Mouse (Mus musculus): ENCODE results near the gene Ip6k3. TPM values are rescaled to one million over a fixed set of nuclear protein-coding genes. Genes with fewer than 3 reads are reported as not detected.

Gene Ip6k3
- polyA plus RNA-seq, 1 experiment from 2014 or later, result 0.22 TPM

DNA sequence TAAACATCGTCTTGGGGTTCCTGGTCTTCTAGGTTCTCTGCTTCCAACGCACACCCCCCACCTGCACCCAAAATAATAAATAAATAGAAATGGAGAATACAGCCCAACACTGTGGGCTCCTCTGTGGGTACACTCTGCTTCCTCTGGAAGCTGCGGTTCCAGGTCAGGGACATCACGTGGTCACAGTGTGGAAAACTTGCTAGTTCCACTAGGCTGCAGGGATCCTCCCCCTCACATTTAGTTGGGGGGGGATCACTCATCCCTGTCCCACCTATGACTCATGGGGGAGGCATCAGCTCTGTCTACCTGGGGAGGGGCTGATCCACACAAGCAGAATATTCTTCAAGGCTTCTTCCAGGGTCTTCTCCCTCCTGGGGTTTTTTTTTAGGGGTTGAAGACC is 23.4 kb downstream of the Ip6k3 start:
- Histone ChIP-seq H3K9me3 (no peaks in the 10 kb centered on the region), H3K27me3 (no peaks in the 10 kb centered on the region), H3K36me3 (no peaks in the 10 kb centered on the region), H3K27ac (no peak overlapping the region), H3K9ac (replicated peaks) (no peak overlapping the region), H3K4me2 (replicated peaks) (no peak overlapping the region), H3K4me1 (replicated peaks) (peaks cover 65% of the 10 kb centered on the region), H3K4me3 (replicated peaks) (no peak overlapping the region)
- 86% methylated on average over 4 of the region's 4 CpGs for WGBS
- ATAC-seq, result no peak

GRCm38 (mm10) chr17:27141971-27142450 is 25.6 kb downstream of the Ip6k3 start:
- H3K9ac ChIP-seq (replicated peaks), result no peak overlapping the region
- H3K27me3 ChIP-seq, result no peaks in the 10 kb centered on the region
- no peak overlapping the region for H3K27ac ChIP-seq
- no peak overlapping the region for H3K4me3 ChIP-seq (replicated peaks)
- no peak for ATAC-seq
- H3K4me1 ChIP-seq (replicated peaks), result peaks cover 66% of the 10 kb centered on the region
- no peaks in the 10 kb centered on the region for H3K36me3 ChIP-seq
- 59% methylated on average over 10 of the region's 10 CpGs for WGBS
- no peak overlapping the region for H3K4me2 ChIP-seq (replicated peaks)
- H3K9me3 ChIP-seq, result no peaks in the 10 kb centered on the region

DNA sequence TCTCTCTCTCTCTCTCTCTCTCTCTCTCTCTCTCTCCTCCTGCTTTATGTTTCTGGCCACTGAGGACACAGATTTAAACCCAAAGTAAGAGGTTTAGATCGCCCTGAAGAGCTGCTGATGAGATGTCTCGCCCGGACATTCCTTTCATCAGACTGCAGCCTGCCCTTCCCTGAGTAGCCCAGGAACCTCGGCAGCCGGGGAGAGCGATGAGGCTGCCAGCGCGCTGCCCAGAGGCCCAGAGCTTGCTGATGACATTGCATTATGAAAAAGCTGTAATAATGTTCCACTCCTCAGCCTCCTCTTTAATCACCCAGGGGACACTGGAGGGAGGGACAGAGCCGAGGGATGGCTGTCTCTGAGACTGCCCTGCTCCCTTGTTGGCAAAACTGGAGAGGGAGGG is 27.3 kb downstream of the Ip6k3 start:
- H3K27ac ChIP-seq, result peak overlapping the region; percentile 72
- no peaks in the 10 kb centered on the region for H3K9me3 ChIP-seq
- H3K4me1 ChIP-seq (replicated peaks), result peaks cover 56% of the 10 kb centered on the region
- no peak overlapping the region for H3K4me3 ChIP-seq (replicated peaks)
- H3K27me3 ChIP-seq, result 0 out of 2 replicates have a peak, but pooled peaks cover 2% of the 10 kb centered on the region
- H3K4me2 ChIP-seq (replicated peaks), result no peak overlapping the region
- peak overlapping the region; percentile 34 for H3K9ac ChIP-seq (replicated peaks)
- no peaks in the 10 kb centered on the region for H3K36me3 ChIP-seq
- 41% methylated on average over 9 of the region's 9 CpGs for WGBS
- ATAC-seq, result 0 out of 2 replicates have a peak, but pooled peaks have one; percentile 12

GRCm38 (mm10) chr17:27139304-27139703 is 28.3 kb downstream of the Ip6k3 start:
- H3K4me3 ChIP-seq (replicated peaks), result no peak overlapping the region
- H3K9ac ChIP-seq (replicated peaks), result no peak overlapping the region
- no peaks in the 10 kb centered on the region for H3K36me3 ChIP-seq
- no peaks in the 10 kb centered on the region for H3K9me3 ChIP-seq
- H3K4me1 ChIP-seq (replicated peaks), result peaks cover 52% of the 10 kb centered on the region
- 0 out of 2 replicates have a peak, but pooled peaks cover 7% of the 10 kb centered on the region for H3K27me3 ChIP-seq
- peak overlapping the region; percentile 72 for H3K27ac ChIP-seq
- no peak for ATAC-seq
- WGBS, result 45% methylated on average over 6 of the region's 7 CpGs
- no peak overlapping the region for H3K4me2 ChIP-seq (replicated peaks)

- H3K27ac ChIP-seq, result no peak overlapping the region
- H3K9ac ChIP-seq (replicated peaks), result no peak overlapping the region
- no peaks in the 10 kb centered on the region for H3K36me3 ChIP-seq
- H3K4me3 ChIP-seq (replicated peaks), result no peak overlapping the region
- ATAC-seq, result no peak
- no peaks in the 10 kb centered on the region for H3K9me3 ChIP-seq
- WGBS, result 75% methylated on average over 9 of the region's 9 CpGs
- H3K4me1 ChIP-seq (replicated peaks), result peaks cover 48% of the 10 kb centered on the region
- H3K4me2 ChIP-seq (replicated peaks), result no peak overlapping the region
- 0 out of 2 replicates have a peak, but pooled peaks cover 7% of the 10 kb centered on the region for H3K27me3 ChIP-seq
Measured at GRCm38 (mm10) chr17:27138396-27138795, 29.2 kb downstream of the Ip6k3 start.

DNA sequence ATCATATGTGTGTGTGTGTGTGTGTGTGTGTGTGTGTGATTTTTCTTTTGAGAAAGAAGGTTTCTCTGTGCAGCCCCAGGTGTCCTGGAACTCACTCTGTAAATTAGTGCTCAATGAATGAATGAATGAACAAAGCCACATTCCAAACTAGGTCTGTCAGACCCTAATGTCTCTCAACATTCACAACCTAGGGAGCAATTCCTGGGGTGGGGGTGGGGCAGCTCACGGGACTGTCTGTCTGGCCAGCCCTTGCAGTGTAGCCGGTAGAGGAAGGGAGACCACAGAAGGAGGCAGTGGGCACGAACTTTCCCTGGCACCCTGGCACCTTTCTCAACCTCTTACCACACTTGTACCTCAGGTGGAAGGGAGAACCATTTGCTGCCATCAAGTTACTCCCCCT is 32.9 kb downstream of the Ip6k3 start:
- Histone ChIP-seq H3K4me3 (replicated peaks) (no peak overlapping the region), H3K4me1 (replicated peaks) (peaks cover 60% of the 10 kb centered on the region), H3K4me2 (replicated peaks) (no peak overlapping the region), H3K36me3 (peaks cover 4% of the 10 kb centered on the region; the same call in 1 of the 2 replicates), H3K27ac (no peak overlapping the region), H3K27me3 (0 out of 2 replicates have a peak, but pooled peaks cover 9% of the 10 kb centered on the region), H3K9ac (replicated peaks) (no peak overlapping the region), H3K9me3 (no peaks in the 10 kb centered on the region)
- no peak for ATAC-seq
- 37% methylated on average over 3 of the region's 3 CpGs for WGBS

- H3K9ac ChIP-seq (replicated peaks), result peak overlapping the region; percentile 77; the same call in 1 of the 2 replicates
- peak overlapping the region; percentile 54 for H3K4me2 ChIP-seq (replicated peaks)
- peaks cover 60% of the 10 kb centered on the region for H3K4me1 ChIP-seq (replicated peaks)
- H3K4me3 ChIP-seq (replicated peaks), result peak overlapping the region; percentile 66
- H3K27me3 ChIP-seq, result 0 out of 2 replicates have a peak, but pooled peaks cover 9% of the 10 kb centered on the region
- H3K27ac ChIP-seq, result peak overlapping the region; percentile 82; the same call in 1 of the 2 replicates
- H3K36me3 ChIP-seq, result peaks cover 4% of the 10 kb centered on the region; the same call in 1 of the 2 replicates
- WGBS, result 29% methylated on average over 8 of the region's 9 CpGs
- no peaks in the 10 kb centered on the region for H3K9me3 ChIP-seq
- ATAC-seq, result peak; percentile 41
Measured at GRCm38 (mm10) chr17:27134187-27134586, 33.4 kb downstream of the Ip6k3 start.

DNA sequence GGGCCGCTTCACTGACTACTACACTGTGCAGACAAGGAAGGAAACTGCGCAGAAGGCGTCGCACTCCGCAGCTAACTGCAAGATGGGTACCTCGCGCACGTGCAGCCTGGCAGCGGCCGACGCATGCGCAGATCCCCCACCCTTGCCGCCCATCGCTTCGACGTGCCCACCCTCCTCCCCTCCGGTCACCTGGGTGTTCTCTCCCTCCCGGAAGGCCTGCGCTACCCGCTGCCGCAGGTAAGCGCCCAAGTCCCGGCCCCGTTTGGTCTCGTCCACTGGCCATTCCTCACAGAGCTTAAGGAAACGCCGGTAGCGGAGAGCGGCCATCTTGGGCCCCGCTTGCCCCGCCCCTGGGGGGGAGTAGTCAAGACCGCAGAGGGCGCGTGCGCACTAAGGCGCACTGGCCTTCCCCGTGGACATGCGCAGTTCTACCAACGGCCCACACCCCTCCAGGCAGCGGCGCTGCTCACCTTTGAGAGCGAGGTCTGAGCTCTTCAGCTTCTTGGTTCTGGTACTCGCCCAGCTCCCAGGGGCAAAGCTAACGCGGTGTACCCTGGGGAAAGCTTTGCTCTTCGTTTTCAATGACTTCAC is 33.9 kb downstream of the Ip6k3 start, which contains the start of gene Uqcc2:
Gene Uqcc2, minus strand, starts transcription at position 366 of the 591 bp plus-strand sequence.
- under 1% methylated on average over 46 of the region's 46 CpGs for WGBS
- H3K9ac ChIP-seq (replicated peaks), result peak within 1 kb of the TSS; percentile 77
- peak within 1 kb of the TSS; percentile 82 for H3K27ac ChIP-seq
- peak within 1 kb of the TSS; percentile 54 for H3K4me2 ChIP-seq (replicated peaks)
- peaks cover 59% of the 10 kb centered on the region for H3K4me1 ChIP-seq (replicated peaks)
- H3K36me3 ChIP-seq, result peaks cover 4% of the 10 kb centered on the region; the same call in 1 of the 2 replicates
- peak within 1 kb of the TSS; percentile 66 for H3K4me3 ChIP-seq (replicated peaks)
- no peaks in the 10 kb centered on the region for H3K9me3 ChIP-seq
- peak; percentile 92 for ATAC-seq
- H3K27me3 ChIP-seq, result 0 out of 2 replicates have a peak, but pooled peaks cover 9% of the 10 kb centered on the region

DNA sequence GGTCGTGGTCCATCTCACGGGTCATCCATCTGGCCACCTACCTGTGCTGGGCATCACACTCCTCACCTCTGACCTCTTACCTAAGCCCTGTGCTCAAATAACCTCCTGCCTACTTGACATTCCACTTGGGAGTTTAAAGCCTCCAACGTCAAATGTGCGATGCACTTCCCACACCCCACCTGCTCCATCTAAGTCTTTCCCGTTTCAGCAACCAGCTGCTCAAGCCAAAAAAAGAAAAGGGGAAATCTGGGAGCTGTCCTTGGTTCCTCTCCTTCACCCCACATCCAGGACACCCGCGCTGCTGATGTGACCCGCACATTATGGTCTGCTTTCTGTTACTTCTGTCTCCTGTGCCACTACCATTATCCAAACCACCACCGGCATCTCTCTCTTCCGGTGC is 35.4 kb downstream of the Ip6k3 start:
- Histone ChIP-seq H3K4me1 (replicated peaks) (peaks cover 67% of the 10 kb centered on the region), H3K27ac (no peak overlapping the region), H3K4me2 (replicated peaks) (no peak overlapping the region), H3K9ac (replicated peaks) (no peak overlapping the region; the same call in 1 of the 2 replicates), H3K4me3 (replicated peaks) (no peak overlapping the region), H3K9me3 (no peaks in the 10 kb centered on the region), H3K27me3 (0 out of 2 replicates have a peak, but pooled peaks cover 9% of the 10 kb centered on the region), H3K36me3 (peaks cover 4% of the 10 kb centered on the region; the same call in 1 of the 2 replicates)
- no peak for ATAC-seq
- WGBS, result 90% methylated on average over 10 of the region's 10 CpGs

DNA sequence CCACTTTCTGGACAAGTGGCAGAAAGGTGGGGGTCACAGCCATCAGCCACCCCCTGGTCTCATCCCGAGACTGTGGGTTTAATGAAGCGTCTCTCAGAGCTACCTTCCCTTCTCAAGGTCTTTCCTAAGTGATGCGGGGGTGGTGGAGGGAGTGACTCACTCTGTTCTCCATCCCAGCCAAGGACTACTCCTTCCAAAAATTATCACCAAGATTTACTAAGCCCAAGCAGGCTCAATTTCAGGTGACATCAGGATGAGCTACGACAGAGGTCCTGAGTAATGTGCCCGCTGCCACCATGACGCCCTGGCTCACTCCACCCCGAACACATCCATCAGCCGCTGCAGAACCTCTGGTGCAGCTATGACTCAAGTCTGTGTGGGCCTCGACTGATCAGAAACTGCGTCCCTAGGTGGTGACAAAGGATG is 36.3 kb downstream of the Ip6k3 start:
- no peak overlapping the region for H3K4me2 ChIP-seq (replicated peaks)
- 85% methylated on average over 10 of the region's 10 CpGs for WGBS
- H3K27ac ChIP-seq, result no peak overlapping the region
- peaks cover 77% of the 10 kb centered on the region for H3K4me1 ChIP-seq (replicated peaks)
- H3K36me3 ChIP-seq, result peaks cover 4% of the 10 kb centered on the region; the same call in 1 of the 2 replicates
- H3K27me3 ChIP-seq, result 0 out of 2 replicates have a peak, but pooled peaks cover 9% of the 10 kb centered on the region
- no peak overlapping the region for H3K4me3 ChIP-seq (replicated peaks)
- H3K9ac ChIP-seq (replicated peaks), result peak overlapping the region; percentile 42; the same call in 1 of the 2 replicates
- no peak for ATAC-seq
- H3K9me3 ChIP-seq, result no peaks in the 10 kb centered on the region

DNA sequence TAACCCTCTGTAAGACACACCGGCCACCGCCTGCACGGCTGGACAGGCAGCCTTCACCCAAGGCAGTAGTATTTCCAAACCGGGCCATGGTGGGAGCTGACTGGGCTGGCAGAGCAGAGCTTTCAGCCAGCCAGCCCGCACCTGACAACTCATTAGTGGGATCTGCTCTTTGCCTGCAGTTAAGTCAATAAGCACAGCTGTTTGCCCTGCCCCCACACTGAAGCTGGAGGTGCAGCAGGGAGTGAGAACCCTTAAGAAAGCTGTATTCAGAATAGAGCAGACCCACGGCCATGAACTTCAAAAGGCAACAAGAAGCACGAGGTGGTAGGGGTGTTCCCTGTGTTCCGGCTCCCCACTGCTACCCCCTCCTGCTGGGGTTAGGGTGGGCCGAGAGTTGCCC is 37.3 kb downstream of the Ip6k3 start:
- no peak for ATAC-seq
- Histone ChIP-seq H3K4me3 (replicated peaks) (no peak overlapping the region), H3K4me1 (replicated peaks) (peaks cover 85% of the 10 kb centered on the region), H3K27ac (peak overlapping the region; percentile 65), H3K9ac (replicated peaks) (peak overlapping the region; percentile 42; the same call in 1 of the 2 replicates), H3K27me3 (0 out of 2 replicates have a peak, but pooled peaks cover 7% of the 10 kb centered on the region), H3K9me3 (no peaks in the 10 kb centered on the region), H3K36me3 (peaks cover 4% of the 10 kb centered on the region; the same call in 1 of the 2 replicates), H3K4me2 (replicated peaks) (0 out of 2 replicates have a peak overlapping the region, but pooled peaks have one; percentile 2)
- WGBS, result 49% methylated on average over 9 of the region's 9 CpGs

DNA sequence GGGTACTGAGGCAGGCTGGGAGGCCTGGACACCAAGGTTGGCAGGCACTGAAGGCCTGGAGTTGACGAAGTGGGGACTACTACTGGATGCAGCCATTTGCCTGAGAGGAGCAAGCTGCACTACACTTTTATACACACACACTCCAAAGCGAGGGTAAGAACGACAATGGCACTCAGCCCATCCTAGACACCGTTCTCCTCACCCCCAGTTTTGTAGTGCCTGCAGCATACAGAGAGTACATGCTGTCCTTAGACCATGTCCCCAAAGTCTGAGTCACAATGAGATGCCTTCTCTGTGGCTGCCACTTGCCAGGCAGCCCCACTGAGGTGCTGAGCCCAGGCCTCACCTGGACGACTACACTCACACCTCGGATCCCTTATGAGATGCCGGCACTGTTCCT is 37.8 kb downstream of the Ip6k3 start:
- 86% methylated on average over 7 of the region's 7 CpGs for whole genome bisulfite sequencing
- peak overlapping the region; percentile 65 for H3K27ac ChIP-seq

More for the DNA sequence above, 37.8 kb downstream of the Ip6k3 start:
- H3K9me3 ChIP-seq, result no peaks in the 10 kb centered on the region
- H3K4me1 ChIP-seq (replicated peaks), result peaks cover 85% of the 10 kb centered on the region
- ATAC-seq, result no peak
- peak overlapping the region; percentile 42; the same call in 1 of the 2 replicates for H3K9ac ChIP-seq (replicated peaks)
- H3K36me3 ChIP-seq, result peaks cover 4% of the 10 kb centered on the region; the same call in 1 of the 2 replicates
- H3K4me2 ChIP-seq (replicated peaks), result 0 out of 2 replicates have a peak overlapping the region, but pooled peaks have one; percentile 2
- 0 out of 2 replicates have a peak, but pooled peaks cover 3% of the 10 kb centered on the region for H3K27me3 ChIP-seq
- H3K4me3 ChIP-seq (replicated peaks), result no peak overlapping the region

All from midbrain, embryonic 13.5 days (tissue).